Mouse (Mus musculus): Measurements from ENCODE around the gene Ptprt. TPM values are rescaled to one million over a fixed set of nuclear protein-coding genes. Genes with fewer than 3 reads are reported as not detected.

Gene Ptprt
- polyA plus RNA-seq, 1 experiment from 2014 or later = 0.66 TPM

DNA sequence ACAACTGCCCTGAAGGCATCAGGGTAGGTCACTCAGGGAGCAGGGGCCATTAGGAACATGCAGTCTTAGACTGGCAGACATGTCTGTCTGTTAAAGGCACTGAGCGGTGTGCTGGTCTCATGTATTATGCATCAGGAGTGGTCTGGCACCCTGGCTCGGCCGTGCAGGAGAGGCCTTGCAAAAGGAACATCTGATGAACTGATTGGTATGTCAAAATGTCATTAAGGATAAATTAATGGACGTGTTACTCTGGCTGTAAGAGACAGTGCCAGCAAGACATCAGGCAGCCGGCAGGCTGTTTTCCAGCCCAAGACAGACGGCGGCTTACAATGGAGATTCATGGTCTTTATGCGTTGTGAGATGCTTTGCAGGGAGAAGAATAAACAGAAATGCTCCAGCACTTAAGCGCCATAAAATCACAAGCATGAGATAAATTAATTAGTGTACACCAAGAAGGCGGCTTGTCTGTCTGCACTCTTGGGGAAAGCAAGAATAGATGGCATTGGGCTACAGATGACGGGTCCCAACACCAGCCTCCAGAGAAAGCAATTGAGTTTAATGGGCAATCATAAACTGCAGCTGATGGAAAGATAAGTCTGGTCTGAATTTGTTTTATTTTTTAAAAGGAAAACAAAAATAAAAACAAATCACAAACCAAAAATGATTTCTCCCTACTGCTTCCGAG lies 992.5 kb downstream of the Ptprt start:
- H3K27ac ChIP-seq (ENCODE audit: low read depth, low read length) = no peak overlapping the region
- H3K4me3 ChIP-seq (ENCODE audit: low read depth, low read length) = no peak overlapping the region
- 81% methylated on average over 12 of the region's 12 CpGs for WGBS (ENCODE audit: insufficient replicate concordance)

GRCm38 (mm10) chr2:161661912-161662311 lies 999.0 kb downstream of the Ptprt start:
- Histone ChIP-seq H3K27me3 (ENCODE audit: control insufficient read depth, insufficient read depth, low read length) (no peaks in the 10 kb centered on the region), H3K4me2 (no peak overlapping the region), H3K36me3 (ENCODE audit: control insufficient read depth, insufficient read depth, low read length) (no peaks in the 10 kb centered on the region), H3K27ac (ENCODE audit: low read depth, low read length) (no peak overlapping the region), H3K4me1 (ENCODE audit: control insufficient read depth, insufficient read depth, low read length) (no peaks in the 10 kb centered on the region), H3K9me3 (replicated peaks; ENCODE audit: control insufficient read depth, low read length) (no peaks in the 10 kb centered on the region), H3K9ac (ENCODE audit: low read depth, low read length) (no peak overlapping the region), H3K4me3 (ENCODE audit: low read depth, low read length) (no peak overlapping the region)
- ATAC-seq (replicated peaks; ENCODE audit: insufficient number of reproducible peaks, low FRiP score, low TSS enrichment) = no peak
- WGBS (ENCODE audit: insufficient replicate concordance) = 14% methylated on average over 5 of the region's 5 CpGs

More for the DNA sequence above, 992.5 kb downstream of the Ptprt start:
- no peak for ATAC-seq (replicated peaks; ENCODE audit: insufficient number of reproducible peaks, low FRiP score, low TSS enrichment)
- no peaks in the 10 kb centered on the region for H3K36me3 ChIP-seq (ENCODE audit: control insufficient read depth, insufficient read depth, low read length)
- no peak overlapping the region for H3K4me2 ChIP-seq
- no peaks in the 10 kb centered on the region for H3K27me3 ChIP-seq (ENCODE audit: control insufficient read depth, insufficient read depth, low read length)
- no peaks in the 10 kb centered on the region for H3K9me3 ChIP-seq (replicated peaks; ENCODE audit: control insufficient read depth, low read length)
- H3K4me1 ChIP-seq (ENCODE audit: control insufficient read depth, insufficient read depth, low read length) = no peaks in the 10 kb centered on the region
- no peak overlapping the region for H3K9ac ChIP-seq (ENCODE audit: low read depth, low read length)

- no peaks in the 10 kb centered on the region for H3K36me3 ChIP-seq (ENCODE audit: control insufficient read depth, insufficient read depth, low read length)
- H3K4me2 ChIP-seq = no peak overlapping the region
- H3K4me3 ChIP-seq (ENCODE audit: low read depth, low read length) = no peak overlapping the region
- WGBS (ENCODE audit: insufficient replicate concordance) = 13% methylated on average over 4 of the region's 4 CpGs
- H3K27me3 ChIP-seq (ENCODE audit: control insufficient read depth, insufficient read depth, low read length) = no peaks in the 10 kb centered on the region
- no peak for ATAC-seq (replicated peaks; ENCODE audit: insufficient number of reproducible peaks, low FRiP score, low TSS enrichment)
- H3K27ac ChIP-seq (ENCODE audit: low read depth, low read length) = no peak overlapping the region
- H3K4me1 ChIP-seq (ENCODE audit: control insufficient read depth, insufficient read depth, low read length) = no peaks in the 10 kb centered on the region
- H3K9me3 ChIP-seq (replicated peaks; ENCODE audit: control insufficient read depth, low read length) = no peaks in the 10 kb centered on the region
- no peak overlapping the region for H3K9ac ChIP-seq (ENCODE audit: low read depth, low read length)
Observed at GRCm38 (mm10) chr2:161660827-161661226, 1000.1 kb downstream of the Ptprt start.

DNA sequence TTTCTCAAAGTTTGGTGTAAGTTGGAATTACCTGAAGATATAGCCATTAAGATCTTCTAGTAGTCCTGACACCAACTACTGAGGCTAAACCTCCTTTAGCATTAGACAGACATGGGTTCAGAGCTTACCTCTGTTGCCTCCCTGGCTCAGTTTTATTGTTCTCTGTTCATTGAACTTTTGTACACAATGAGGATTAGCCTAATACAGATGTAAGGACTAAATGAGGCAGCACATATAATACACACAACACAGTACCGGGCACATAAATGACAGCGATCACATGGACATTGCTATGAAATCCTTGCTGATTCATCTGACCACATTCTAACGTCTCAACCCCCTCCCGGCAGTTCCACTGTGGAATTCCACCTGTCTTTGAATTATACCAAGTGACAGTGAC lies 1003.9 kb downstream of the Ptprt start:
- Histone ChIP-seq H3K9me3 (replicated peaks; ENCODE audit: control insufficient read depth, low read length) (no peaks in the 10 kb centered on the region), H3K4me2 (no peak overlapping the region), H3K36me3 (ENCODE audit: control insufficient read depth, insufficient read depth, low read length) (no peaks in the 10 kb centered on the region), H3K27ac (ENCODE audit: low read depth, low read length) (no peak overlapping the region), H3K4me3 (ENCODE audit: low read depth, low read length) (no peak overlapping the region), H3K27me3 (ENCODE audit: control insufficient read depth, insufficient read depth, low read length) (no peaks in the 10 kb centered on the region), H3K4me1 (ENCODE audit: control insufficient read depth, insufficient read depth, low read length) (no peaks in the 10 kb centered on the region), H3K9ac (ENCODE audit: low read depth, low read length) (no peak overlapping the region)
- 92% methylated on average over 4 of the region's 4 CpGs for WGBS (ENCODE audit: insufficient replicate concordance)
- ATAC-seq (replicated peaks; ENCODE audit: insufficient number of reproducible peaks, low FRiP score, low TSS enrichment) = no peak

DNA sequence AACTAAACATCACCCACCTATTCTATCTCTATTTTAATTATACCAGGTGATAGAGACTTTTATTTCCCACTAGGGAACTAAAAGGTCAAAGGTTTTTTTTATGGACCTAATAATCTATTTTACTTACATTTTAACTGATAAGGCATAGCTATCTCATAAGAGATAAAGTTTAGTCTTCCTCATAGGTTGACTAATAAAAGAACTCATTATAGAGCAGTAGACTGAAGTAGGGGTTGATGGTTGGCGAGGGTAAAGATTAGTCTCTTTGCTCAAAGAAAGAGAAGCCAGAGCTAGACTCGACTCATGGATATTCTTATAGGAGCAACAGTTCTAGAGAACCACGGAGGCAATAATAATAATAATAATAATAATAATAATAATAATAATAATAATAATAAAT lies 1004.3 kb downstream of the Ptprt start:
- no peaks in the 10 kb centered on the region for H3K27me3 ChIP-seq (ENCODE audit: control insufficient read depth, insufficient read depth, low read length)
- no peaks in the 10 kb centered on the region for H3K4me1 ChIP-seq (ENCODE audit: control insufficient read depth, insufficient read depth, low read length)
- no peak overlapping the region for H3K27ac ChIP-seq (ENCODE audit: low read depth, low read length)
- H3K9ac ChIP-seq (ENCODE audit: low read depth, low read length) = no peak overlapping the region
- no peak for ATAC-seq (replicated peaks; ENCODE audit: insufficient number of reproducible peaks, low FRiP score, low TSS enrichment)
- H3K4me3 ChIP-seq (ENCODE audit: low read depth, low read length) = no peak overlapping the region
- H3K36me3 ChIP-seq (ENCODE audit: control insufficient read depth, insufficient read depth, low read length) = no peaks in the 10 kb centered on the region
- no peak overlapping the region for H3K4me2 ChIP-seq
- WGBS (ENCODE audit: insufficient replicate concordance) = 83% methylated on average over 3 of the region's 3 CpGs
- no peaks in the 10 kb centered on the region for H3K9me3 ChIP-seq (replicated peaks; ENCODE audit: control insufficient read depth, low read length)

DNA sequence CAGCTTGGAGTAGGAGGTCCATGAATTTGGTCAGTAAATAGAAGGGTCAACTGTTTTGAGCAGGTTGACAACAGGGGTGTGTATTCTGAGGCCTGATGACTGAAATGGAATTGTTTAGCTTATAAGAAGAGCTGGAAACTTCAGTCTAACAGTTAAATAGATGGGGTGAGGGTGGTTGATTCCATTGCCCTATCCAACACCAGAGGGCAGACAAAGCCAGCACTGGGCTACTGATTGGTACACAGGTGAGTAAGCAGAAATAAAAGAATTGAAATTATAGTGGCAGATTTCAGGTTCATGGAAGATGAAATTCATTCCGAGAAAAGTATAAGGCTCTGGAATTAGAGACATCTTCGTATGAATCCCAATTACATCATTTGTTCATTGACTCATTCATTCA lies 1020.1 kb downstream of the Ptprt start:
- H3K27ac ChIP-seq (ENCODE audit: low read depth, low read length) = no peak overlapping the region
- WGBS (ENCODE audit: insufficient replicate concordance) = 81% methylated on average over 2 of the region's 2 CpGs
- H3K27me3 ChIP-seq (ENCODE audit: control insufficient read depth, insufficient read depth, low read length) = no peaks in the 10 kb centered on the region
- no peak overlapping the region for H3K4me2 ChIP-seq
- H3K9ac ChIP-seq (ENCODE audit: low read depth, low read length) = no peak overlapping the region
- no peaks in the 10 kb centered on the region for H3K36me3 ChIP-seq (ENCODE audit: control insufficient read depth, insufficient read depth, low read length)
- no peaks in the 10 kb centered on the region for H3K9me3 ChIP-seq (replicated peaks; ENCODE audit: control insufficient read depth, low read length)
- no peaks in the 10 kb centered on the region for H3K4me1 ChIP-seq (ENCODE audit: control insufficient read depth, insufficient read depth, low read length)
- H3K4me3 ChIP-seq (ENCODE audit: low read depth, low read length) = no peak overlapping the region
- no peak for ATAC-seq (replicated peaks; ENCODE audit: insufficient number of reproducible peaks, low FRiP score, low TSS enrichment)

DNA sequence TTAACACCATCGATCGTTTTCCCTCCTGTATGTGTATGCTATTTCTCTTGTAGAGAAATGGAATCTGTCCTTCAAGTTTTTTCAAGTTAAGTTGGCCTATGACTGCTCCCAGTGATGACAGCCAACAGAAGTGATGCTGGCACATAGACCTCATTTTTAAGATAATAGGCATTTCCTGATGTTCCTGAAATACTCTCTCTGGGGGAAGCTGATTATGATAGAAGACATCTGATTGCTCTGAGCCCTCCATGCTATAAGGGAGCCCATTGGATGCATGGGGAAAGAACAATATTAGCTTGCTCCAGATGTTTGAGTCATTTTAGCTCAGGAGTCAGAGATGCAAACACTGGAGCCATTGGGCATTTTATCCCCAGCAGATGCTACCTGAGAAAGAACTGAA lies 1026.9 kb downstream of the Ptprt start:
- H3K27ac ChIP-seq (ENCODE audit: low read depth, low read length) = no peak overlapping the region
- H3K9ac ChIP-seq (ENCODE audit: low read depth, low read length) = no peak overlapping the region
- H3K9me3 ChIP-seq (replicated peaks; ENCODE audit: control insufficient read depth, low read length) = no peaks in the 10 kb centered on the region
- WGBS (ENCODE audit: insufficient replicate concordance) = 85% methylated on average over 2 of the region's 2 CpGs
- H3K36me3 ChIP-seq (ENCODE audit: control insufficient read depth, insufficient read depth, low read length) = no peaks in the 10 kb centered on the region
- H3K4me1 ChIP-seq (ENCODE audit: control insufficient read depth, insufficient read depth, low read length) = no peaks in the 10 kb centered on the region
- no peak overlapping the region for H3K4me2 ChIP-seq
- H3K27me3 ChIP-seq (ENCODE audit: control insufficient read depth, insufficient read depth, low read length) = no peaks in the 10 kb centered on the region
- ATAC-seq (replicated peaks; ENCODE audit: insufficient number of reproducible peaks, low FRiP score, low TSS enrichment) = no peak
- H3K4me3 ChIP-seq (ENCODE audit: low read depth, low read length) = no peak overlapping the region

- WGBS (ENCODE audit: insufficient replicate concordance) = 58% methylated on average over 1 of the region's 1 CpGs
- H3K4me2 ChIP-seq = no peak overlapping the region
- H3K27ac ChIP-seq (ENCODE audit: low read depth, low read length) = no peak overlapping the region
- no peaks in the 10 kb centered on the region for H3K9me3 ChIP-seq (replicated peaks; ENCODE audit: control insufficient read depth, low read length)
- H3K4me1 ChIP-seq (ENCODE audit: control insufficient read depth, insufficient read depth, low read length) = no peaks in the 10 kb centered on the region
- H3K27me3 ChIP-seq (ENCODE audit: control insufficient read depth, insufficient read depth, low read length) = no peaks in the 10 kb centered on the region
- no peak overlapping the region for H3K9ac ChIP-seq (ENCODE audit: low read depth, low read length)
- no peak for ATAC-seq (replicated peaks; ENCODE audit: insufficient number of reproducible peaks, low FRiP score, low TSS enrichment)
- no peak overlapping the region for H3K4me3 ChIP-seq (ENCODE audit: low read depth, low read length)
- no peaks in the 10 kb centered on the region for H3K36me3 ChIP-seq (ENCODE audit: control insufficient read depth, insufficient read depth, low read length)
Observed at GRCm38 (mm10) chr2:161625896-161626295, 1035.1 kb downstream of the Ptprt start.

GRCm38 (mm10) chr2:161608401-161608800 lies 1052.5 kb downstream of the Ptprt start:
- Histone ChIP-seq H3K9me3 (replicated peaks; ENCODE audit: control insufficient read depth, low read length) (no peaks in the 10 kb centered on the region), H3K9ac (ENCODE audit: low read depth, low read length) (no peak overlapping the region), H3K27me3 (ENCODE audit: control insufficient read depth, insufficient read depth, low read length) (no peaks in the 10 kb centered on the region), H3K27ac (ENCODE audit: low read depth, low read length) (no peak overlapping the region), H3K4me1 (ENCODE audit: control insufficient read depth, insufficient read depth, low read length) (no peaks in the 10 kb centered on the region), H3K4me3 (ENCODE audit: low read depth, low read length) (no peak overlapping the region), H3K4me2 (no peak overlapping the region), H3K36me3 (ENCODE audit: control insufficient read depth, insufficient read depth, low read length) (no peaks in the 10 kb centered on the region)
- WGBS (ENCODE audit: insufficient replicate concordance) = 74% methylated on average over 4 of the region's 4 CpGs
- no peak for ATAC-seq (replicated peaks; ENCODE audit: insufficient number of reproducible peaks, low FRiP score, low TSS enrichment)

Measured in heart, embryonic 11.5 days (tissue).